Mouse (Mus musculus): ENCODE measurements around the gene Gm19402. TPM values are rescaled to one million over a fixed set of nuclear protein-coding genes. Genes with fewer than 3 reads are reported as not detected.
"Not testable (repeated sequence)": the region's sequence is repeated elsewhere in the genome, so short reads cannot be mapped to it uniquely, and the experiment has no call there.

Gm19402 gene
- polyA plus RNA-seq (2012; rRNA removed), result not detected in 2 replicates

DNA sequence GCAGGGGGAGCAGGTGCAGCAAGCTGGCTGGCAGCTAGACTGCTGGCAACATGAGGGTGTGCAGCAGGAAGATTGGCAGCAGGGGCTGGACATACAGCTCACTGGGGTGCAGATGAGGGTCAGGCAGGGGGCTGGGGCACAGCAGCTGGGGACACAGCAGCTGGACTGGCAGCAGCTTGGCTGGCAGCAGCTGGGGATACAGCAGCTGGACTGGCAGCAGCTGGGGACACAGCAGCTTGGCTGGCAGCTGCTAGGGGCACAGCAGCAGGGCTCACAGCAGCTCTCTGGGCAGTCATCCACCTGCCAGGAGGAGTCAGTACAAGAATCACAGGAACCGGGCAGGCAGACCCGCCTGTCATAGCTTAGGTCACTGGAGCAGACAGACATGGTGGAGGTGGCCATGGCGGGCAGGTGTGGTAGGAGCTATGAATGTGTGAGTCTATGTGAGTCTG is at the start of gene Gm19402:
Gene Gm19402, minus strand, starts transcription at position 402 of the 452 bp plus-strand sequence.
- DNase-seq (ENCODE audit: extremely low spot score in 1 of 2, low spot score in 1 of 2), result not testable (repeated sequence)

DNA sequence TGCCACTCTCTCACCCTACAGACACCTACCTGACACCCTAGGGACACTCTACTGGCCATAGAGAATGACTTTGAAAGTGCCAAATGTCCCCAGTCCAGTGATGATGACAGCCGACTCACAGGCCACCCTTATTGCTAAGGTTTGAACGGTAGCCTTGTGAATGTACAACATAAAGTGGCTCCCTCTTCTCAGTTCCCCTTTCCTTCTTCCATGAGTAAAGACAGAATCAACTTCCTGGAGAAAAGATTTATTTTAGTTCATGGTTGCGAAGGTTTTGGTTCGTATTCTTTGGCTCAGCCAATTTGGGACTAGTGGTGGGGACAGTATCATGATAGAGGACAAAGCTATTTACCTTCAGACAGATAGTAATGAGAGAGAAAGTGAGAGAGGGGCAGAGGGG is 48.4 kb upstream of the Gm19402 start:
- no peak for DNase-seq (ENCODE audit: extremely low spot score in 1 of 2, low spot score in 1 of 2)

DNA sequence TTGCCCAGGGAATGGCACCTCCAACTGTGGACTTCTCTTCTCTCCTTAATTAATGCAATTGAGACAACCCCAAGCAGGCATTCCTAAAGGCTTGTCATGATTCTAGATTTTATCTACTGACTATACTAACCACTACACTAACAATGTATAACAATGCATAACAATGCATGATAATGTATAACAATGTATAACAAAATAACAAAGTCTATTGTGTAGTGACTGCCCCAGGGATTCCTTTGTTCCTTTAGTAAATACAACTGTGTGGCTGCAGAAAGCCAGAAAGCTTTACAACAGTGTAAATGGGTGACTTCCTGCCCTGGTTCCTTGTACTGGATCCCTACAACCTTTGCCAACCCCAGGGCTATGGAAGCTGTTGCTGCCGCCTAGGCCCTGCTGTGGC is 45.4 kb upstream of the Gm19402 start:
- DNase-seq (ENCODE audit: extremely low spot score in 1 of 2, low spot score in 1 of 2), result no peak

DNA sequence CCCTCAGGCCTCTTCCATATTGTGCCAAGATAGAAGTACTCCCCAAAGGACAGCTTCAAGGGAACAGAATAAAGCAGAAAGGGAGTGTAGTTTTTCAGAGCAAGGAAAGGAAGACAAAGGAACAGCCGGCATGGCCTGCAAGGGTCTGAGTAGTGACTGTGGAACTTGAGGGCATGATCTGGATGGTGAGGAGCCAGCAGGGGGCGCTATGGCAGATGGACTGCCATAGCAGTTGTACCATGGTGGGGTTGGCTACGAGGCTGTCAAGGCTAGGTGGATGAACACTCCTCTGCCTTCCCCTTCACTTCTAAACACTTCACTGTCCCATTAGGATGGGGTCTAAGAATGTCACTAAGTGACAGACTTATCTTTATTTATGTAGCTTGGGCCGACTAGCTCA is 38.7 kb upstream of the Gm19402 start:
- no peak for DNase-seq (ENCODE audit: extremely low spot score in 1 of 2, low spot score in 1 of 2)

DNA sequence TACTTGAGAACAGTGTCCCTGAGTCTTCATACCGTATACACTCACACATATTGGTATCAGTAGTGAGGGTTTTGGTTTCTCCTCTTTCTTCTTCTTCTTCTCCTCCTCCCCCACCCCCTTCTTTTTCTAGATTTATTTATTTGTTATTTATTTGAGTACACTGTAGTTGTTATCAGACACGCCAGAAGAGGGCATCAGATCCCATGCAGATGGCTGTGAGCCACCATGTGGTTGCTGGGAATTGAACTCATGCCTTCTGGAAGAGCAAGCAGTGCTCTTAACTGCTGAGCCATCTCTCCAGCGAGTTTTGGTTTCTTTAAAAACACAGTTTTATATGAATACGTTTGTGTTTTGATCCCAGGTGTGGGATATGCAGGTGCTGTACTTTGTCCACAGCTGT is 37.7 kb upstream of the Gm19402 start:
- peak in 1 of 2 experiments; percentile 8 for DNase-seq (ENCODE audit: extremely low spot score in 1 of 2, low spot score in 1 of 2)

DNA sequence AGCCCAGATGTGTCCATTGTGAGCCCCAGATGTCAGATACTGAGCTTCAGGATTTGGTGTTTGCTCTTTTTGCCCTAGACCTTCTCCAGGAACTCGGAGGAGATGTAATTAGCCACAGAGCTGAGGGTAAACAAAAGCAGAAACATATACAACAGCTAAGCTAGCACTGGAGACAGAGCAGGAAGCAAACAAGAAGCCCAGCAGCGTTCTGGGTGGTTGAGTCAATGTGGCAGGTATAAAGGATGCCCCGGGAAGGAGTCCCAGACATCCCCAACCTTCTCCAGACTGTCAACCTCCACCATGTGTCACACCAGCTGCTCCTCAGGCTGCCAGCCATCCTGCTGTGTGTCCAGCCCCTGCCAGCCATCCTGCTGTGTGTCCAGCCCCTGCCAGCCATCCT is 35.6 kb upstream of the Gm19402 start, which contains the start of gene Gm10100:
Gene Gm10100, plus strand, starts transcription at position 301 of the 400 bp plus-strand sequence.
- no peak for DNase-seq (ENCODE audit: extremely low spot score in 1 of 2, low spot score in 1 of 2)

DNA sequence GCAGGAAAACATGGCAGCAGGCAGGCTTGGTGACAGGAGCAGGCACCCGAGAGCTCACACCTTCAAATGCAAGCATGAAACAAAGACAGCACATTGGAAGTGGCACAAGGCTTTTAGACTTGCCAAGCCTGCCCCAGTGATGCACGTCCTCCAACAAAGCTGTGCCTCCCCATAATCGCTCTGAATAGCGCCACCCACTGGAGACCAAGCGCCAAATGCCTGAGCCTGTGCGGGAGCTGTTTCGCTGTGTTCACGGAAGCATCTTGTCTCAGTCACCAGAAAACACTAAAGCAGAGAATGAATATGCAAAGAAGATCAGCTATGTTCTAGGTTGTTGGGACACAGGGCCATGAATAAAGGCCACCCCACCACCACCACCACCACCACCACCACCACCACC is 34.3 kb upstream of the Gm19402 start:
- no peak for DNase-seq (ENCODE audit: extremely low spot score in 1 of 2, low spot score in 1 of 2)

DNA sequence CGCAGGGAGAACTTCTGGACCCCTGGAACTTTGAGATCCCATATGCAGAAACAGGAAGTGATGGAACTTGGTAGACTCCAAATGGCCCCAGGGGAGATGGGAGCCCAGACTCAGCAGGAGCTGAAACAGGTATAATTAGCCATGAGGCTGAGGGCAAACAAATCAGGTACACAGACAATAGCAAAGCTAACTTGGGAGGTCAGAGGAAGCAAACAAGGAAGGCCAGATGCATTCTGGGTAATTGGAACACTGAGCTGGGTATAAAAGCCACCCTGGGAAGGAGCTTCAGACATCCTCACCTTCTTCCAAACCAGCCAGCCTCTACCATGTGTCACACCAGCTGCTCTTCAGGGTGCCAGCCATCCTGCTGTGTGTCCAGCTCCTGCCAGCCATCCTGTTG is 29.7 kb upstream of the Gm19402 start, which contains the start of gene Krtap12-1:
Gene Krtap12-1, plus strand, starts transcription at position 301 of the 400 bp plus-strand sequence.
- not testable (repeated sequence) for DNase-seq (ENCODE audit: extremely low spot score in 1 of 2, low spot score in 1 of 2)

DNA sequence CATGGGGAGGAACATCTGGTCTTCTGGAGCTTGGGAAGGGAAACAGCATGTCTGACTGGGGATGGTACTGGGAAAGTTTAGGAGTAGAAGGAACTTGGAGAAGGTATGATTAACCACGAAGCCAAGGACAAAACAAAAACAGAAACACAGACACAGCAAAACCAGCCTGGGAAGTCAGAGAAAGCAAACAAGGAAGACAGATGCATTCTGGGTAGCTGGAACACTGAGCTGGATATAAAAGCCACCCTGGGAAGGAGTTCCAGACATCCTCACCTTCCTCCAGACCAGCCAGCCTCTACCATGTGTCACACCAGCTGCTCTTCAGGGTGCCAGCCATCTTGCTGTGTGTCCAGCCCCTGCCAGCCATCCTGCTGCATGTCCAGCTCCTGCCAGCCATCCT is 24.9 kb upstream of the Gm19402 start, which contains the start of gene Gm10142:
Gene Gm10142, plus strand, starts transcription at position 301 of the 400 bp plus-strand sequence.
- DNase-seq (ENCODE audit: extremely low spot score in 1 of 2, low spot score in 1 of 2), result no peak

DNA sequence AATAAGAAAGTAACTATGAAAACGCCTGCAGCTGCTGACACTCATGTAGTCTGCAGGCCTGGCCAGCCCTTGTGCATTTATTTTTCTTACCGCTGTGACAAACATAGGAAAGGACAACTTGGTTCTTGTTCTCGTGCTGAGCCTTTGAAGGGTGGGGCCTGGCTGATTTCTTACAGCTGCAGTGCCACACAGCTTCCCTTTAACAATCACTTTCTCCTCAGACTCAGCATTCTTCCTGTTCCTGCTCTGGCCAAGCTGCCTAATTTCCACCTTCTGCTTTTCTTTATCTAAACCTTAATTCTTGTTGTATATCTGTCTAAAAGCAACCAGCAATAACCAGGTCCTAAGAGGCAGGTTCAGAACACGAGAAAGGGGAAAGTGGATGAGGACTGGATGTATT is 23.2 kb upstream of the Gm19402 start:
- no peak for DNase-seq (ENCODE audit: extremely low spot score in 1 of 2, low spot score in 1 of 2)

DNA sequence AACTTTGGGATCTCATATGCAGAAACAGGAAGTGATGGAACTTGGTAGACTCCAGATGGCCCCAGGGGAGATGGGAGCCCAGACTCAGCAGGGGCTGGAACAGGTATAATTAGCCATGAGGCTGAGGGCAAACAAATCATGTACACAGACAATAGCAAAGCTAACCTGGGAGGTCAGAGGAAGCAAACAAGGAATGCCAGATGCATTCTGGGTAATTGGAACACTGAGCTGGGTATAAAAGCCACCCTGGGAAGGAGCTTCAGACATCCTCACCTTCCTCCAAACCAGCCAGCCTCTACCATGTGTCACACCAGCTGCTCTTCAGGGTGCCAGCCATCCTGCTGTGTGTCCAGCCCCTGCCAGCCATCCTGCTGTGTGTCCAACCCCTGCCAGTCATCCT is 20.6 kb upstream of the Gm19402 start, which contains the start of gene Gm10024:
Gene Gm10024, plus strand, starts transcription at position 301 of the 400 bp plus-strand sequence.
- not testable (repeated sequence) for DNase-seq (ENCODE audit: extremely low spot score in 1 of 2, low spot score in 1 of 2)

DNA sequence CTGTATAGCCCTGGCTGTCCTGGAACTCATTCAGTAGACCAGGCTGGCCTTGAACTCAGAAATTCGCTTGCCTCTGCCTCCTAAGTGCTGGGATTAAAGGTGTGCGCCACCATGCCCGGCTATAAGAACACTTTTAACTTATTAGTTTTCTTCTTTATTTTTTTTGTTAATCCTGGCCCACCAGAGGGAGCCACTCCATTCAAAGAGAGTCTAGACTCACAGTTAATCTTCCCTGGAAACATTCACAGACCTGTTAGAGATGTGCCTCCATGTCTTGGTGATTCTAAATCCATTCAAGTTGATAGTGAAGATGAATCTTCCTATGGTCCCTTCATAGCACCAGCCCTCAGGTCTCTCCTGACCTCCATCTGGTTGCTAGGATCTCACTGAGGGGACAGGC is 19.3 kb upstream of the Gm19402 start:
- no peak for DNase-seq (ENCODE audit: extremely low spot score in 1 of 2, low spot score in 1 of 2)

DNA sequence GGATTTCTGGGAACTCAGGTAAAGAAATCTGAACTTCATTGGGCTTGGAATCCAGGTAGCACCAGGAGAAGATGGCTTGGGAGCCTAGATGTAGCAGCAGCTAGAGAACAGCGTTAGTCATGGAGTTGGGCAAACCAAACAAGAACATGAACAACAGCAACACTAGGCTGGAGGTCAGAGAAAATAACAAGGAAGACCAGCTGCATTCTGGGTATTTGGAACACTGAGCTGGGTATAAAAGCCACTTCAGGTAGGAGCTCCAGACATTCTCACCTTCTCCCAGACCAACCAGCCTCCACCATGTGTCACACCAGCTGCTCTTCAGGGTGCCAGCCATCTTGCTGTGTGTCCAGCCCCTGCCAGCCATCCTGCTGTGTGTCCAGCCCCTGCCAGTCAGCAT is 15.8 kb upstream of the Gm19402 start, which contains the start of gene Gm10272:
Gene Gm10272, plus strand, starts transcription at position 301 of the 400 bp plus-strand sequence.
- no peak for DNase-seq (ENCODE audit: extremely low spot score in 1 of 2, low spot score in 1 of 2)

DNA sequence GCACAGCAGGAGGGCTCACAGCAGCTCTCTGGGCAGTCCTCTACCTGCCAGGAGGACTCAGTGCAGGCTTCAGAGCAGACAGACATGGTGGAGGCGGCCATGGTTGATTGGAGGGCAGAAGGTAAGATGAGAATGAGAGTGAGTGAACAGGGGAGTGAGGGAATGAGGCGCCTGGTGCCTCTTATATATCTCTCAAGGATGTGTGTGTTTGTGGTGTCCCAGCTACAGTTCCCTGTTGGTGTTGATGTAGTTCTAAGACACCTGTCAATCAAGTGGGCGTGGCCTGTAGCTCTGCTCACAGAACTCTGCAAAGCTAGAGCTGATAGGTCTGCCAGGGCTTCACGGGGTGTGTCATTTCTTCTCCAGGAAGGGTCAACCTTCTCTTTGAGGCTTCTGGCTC is 6.6 kb upstream of the Gm19402 start, which contains the start of gene Gm9508:
Gene Gm9508, minus strand, starts transcription at position 101 of the 400 bp plus-strand sequence.
- DNase-seq (ENCODE audit: extremely low spot score in 1 of 2, low spot score in 1 of 2), result no peak

DNA sequence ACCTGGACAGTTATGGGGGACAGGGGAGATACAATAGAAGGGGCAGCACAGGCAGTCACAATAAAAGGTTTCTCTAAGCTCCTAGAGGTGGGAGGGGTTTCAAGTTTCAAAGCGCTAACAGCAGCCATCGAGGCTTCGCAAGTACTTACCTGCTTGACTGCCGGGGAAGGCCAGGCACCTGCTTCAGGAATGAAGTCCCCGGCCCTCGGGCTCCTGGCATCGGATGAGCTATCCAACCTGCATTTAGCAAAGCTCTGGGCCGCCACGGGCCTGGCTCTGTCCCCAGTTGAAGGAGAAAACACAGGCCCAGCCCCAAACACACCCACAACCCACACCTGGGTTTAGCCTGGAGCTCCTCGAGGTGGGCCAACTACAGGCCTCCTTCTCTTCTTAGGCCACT is 3.5 kb downstream of the Gm19402 start:
- no peak for DNase-seq (ENCODE audit: extremely low spot score in 1 of 2, low spot score in 1 of 2)

DNA sequence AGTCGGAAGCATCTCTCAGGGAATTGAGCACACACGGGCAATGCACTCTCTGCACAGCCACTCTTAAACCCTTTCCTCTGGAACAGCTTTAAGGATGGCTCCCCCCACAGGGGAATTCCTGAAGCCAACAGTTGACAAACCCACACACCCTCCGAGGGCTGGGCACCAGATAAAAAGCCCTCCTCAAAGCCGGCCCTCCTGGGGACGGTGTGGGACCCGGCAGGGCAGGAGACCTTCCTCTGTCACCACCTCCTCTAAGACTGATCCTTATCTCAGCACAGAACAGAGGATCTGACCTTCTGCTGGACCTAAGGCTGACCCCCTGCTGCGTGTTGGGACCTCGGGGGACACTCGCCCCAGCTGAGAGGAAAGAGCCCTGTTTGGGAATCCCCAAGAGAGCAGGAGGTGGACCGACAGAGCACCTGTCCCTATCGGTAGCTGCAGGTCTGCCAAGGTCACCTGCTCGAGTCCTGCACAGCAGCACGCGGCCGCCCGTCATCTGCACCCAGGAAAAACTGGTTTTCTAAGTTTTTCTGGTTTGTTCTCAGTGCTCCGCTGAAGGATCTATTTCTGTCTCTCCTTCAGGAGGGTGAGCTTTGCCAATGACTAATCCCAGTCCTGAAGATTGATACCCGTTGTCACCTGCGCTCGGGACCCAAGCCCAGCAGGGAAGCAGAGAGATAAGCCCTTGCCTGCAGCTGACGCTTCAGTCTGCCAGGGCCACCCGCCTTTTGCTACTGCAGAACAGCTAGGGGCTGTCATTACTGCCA is 4.5 kb downstream of the Gm19402 start, which contains the start of gene Tspear:
Gene Tspear, plus strand, starts transcription at position 675 of the 770 bp plus-strand sequence.
- DNase-seq (ENCODE audit: extremely low spot score in 1 of 2, low spot score in 1 of 2), result no peak

DNA sequence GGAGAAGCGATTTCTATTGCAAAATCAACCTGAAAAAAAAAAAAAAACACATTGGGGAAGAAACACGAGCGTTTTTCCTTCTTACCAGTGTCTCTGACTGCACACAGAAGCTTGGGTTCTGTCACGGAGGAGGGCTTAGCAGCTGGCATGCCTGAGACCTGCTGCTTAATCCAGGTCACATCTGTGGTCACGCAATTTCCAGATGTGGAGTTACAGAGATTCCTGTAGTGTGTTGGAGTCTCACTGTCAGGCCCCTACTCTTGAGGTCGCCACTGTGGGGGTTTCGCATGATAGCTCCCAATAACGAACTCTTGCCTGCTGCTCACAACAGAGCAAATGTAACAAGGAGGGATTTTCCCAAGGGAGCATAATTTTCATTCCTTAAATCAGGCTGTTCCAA is 6.4 kb downstream of the Gm19402 start:
- DNase-seq (ENCODE audit: extremely low spot score in 1 of 2, low spot score in 1 of 2), result no peak

DNA sequence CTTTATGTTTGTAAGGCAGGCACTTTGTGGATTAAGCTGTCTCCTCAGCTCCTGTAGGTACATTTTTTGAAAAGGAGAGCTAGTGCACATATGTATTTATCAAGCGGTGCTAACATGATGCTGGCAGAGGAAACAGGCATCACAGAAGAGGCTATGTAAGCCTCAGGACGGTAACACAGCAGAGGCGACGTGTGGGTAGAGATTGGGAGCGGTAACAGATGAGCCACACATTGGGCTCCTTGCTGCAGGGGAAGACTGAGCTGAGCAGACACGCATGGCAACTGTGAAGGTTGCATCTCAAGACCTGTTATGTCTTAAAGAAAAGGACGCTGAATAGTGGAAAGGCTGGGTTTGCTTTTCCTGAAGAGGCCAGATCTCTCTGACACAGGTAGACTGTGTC is 7.6 kb downstream of the Gm19402 start:
- peak in 1 of 2 experiments; percentile 46 for DNase-seq (ENCODE audit: extremely low spot score in 1 of 2, low spot score in 1 of 2)

DNA sequence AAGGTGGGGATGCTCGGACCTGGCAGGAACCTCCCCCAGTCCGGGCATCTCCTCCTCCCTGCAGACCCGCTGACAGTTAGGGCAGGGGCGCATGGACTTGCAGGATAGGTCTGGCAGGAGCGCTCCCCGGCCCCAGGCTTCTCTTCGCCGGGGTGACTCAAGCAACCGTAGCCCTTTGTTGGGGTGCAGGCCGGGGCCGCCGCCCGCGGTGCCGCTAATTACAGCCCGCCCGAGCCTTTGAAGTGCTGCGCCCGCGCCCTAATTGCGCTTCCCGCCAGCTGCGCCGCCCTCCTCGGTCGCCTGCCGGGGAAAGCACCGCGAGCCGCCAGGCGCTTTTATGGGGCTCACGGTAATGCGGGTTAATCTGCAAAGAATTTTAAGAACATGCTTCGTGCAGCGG is 13.0 kb downstream of the Gm19402 start:
- no peak for DNase-seq (ENCODE audit: extremely low spot score in 1 of 2, low spot score in 1 of 2)

DNA sequence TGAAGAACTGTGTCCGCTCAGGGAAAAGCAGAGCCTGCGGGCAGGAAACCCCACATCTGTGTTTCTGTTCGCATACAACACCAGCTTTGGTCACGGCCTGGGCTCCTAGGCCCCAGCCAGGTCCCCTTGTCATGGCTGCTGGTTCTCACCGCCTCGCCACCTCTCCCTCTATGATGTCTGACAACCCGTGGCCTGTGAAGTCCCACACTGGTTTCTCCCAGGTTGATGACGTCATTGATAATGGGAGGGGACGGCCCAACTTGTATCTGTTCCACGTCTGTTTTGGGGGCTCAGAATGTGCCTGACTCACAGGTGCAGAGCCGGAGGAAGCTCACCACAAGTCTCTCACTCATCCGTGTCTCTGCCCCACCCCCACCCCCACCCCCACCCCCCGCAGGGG is 16.8 kb downstream of the Gm19402 start:
- no peak for DNase-seq (ENCODE audit: extremely low spot score in 1 of 2, low spot score in 1 of 2)

DNA sequence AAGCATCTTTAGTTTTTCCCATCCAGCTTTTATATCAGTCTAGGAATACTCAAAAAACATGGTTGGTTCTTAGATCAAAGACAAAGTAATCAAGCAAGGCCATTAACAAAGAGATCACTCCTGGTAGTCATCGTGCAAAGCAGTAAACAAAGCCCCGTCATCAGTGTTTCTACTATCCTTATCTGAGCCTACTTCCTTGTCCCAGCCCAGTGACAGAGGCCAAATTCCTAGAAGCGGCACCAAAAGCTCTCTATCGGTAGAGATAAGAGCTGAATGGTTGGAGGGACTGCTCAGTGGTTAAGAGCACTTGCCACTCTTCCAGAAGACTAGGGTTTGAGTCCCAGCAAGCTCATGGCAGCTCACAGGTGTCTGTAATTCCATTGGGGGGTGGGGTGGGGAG is 19.0 kb downstream of the Gm19402 start:
- DNase-seq (ENCODE audit: extremely low spot score in 1 of 2, low spot score in 1 of 2), result no peak

DNA sequence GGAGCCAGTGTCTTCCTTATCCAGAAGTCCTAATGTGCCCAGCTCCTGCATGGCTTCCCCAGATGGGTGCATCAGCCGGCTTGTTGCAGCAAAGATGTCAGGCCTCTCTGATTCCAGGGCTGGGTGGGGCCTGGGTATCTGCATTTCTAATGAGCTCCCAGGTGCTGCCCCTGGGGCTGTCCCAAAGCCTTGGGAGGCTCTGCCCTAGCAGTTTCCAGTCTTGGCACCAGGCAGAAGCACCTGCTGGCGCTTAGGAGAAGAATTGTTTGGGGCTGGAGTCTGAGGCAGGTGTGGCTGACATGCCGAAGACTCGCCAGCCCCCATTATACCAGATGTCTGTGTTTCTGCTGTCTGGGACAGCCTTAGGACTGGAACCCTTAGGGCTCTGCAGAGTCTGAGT is 19.8 kb downstream of the Gm19402 start:
- DNase-seq (ENCODE audit: extremely low spot score in 1 of 2, low spot score in 1 of 2), result no peak

Data from frontal cortex, adult 2 months (tissue).